Comparison of ENCODE assay signal across 12 mouse cellular contexts in the genomic region with DNA sequence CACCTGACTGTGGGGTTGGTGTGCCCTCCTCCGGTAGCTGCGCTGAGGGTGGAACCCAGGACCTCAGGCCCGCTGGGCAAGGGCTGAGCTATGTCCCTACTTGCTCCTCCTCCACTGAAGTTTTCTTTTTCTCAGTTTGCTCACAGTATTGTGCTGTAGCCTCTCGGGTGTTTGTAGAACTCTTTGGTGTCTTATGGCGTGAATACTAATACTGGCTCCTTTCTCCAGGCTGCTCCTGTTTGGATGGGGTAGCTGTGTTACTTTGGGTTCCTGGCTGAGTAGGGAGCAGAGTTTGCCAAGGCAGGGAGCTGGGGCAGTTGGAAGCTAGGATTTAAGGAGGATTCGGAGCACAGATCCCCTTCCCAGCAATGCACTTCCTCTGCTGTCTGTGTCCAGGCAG. TPM values are rescaled to one million over a fixed set of nuclear protein-coding genes. Genes with fewer than 3 reads are reported as not detected.
A peak's percentile ranks its signal among the peaks of the same experiment; 100 is the strongest.
DNase-seq lines count a peak whose midpoint lies in the region; ATAC-seq and TF ChIP-seq lines count a peak whose summit lies in the region.
"Had no signal": no experiment of that assay in that cellular context is flagged by ENCODE, and none has a peak within 500 bp of the region (broad histone marks: within the 10 kb centered on the region; RNA-seq: fewer than 3 reads in every experiment).

No protein-coding gene starts in this region.

- H3K27ac ChIP-seq in hindbrain, embryonic 14.5 days = peak overlapping the region; percentile 62
- no peak overlapping the region for H3K27ac ChIP-seq in hindbrain, embryonic 11.5 days (ENCODE audit: low read depth, low read length)
- peak overlapping the region; percentile 15; the same call in 1 of the 2 replicates for H3K27ac ChIP-seq in midbrain, embryonic 15.5 days
- H3K27ac ChIP-seq in midbrain, embryonic 11.5 days (ENCODE audit: low read depth, low read length) = no peak overlapping the region
- peak overlapping the region; percentile 62; the same call in 1 of the 2 replicates for H3K27ac ChIP-seq in midbrain, postnatal 0 days (ENCODE audit: low read depth, low read length)
- H3K27ac ChIP-seq: kidney, postnatal 0 days had no signal

- peaks cover 19% of the 10 kb centered on the region for H3K4me1 ChIP-seq in hindbrain, embryonic 14.5 days (replicated peaks; ENCODE audit: control insufficient read depth, insufficient read depth, low read length)
- H3K4me1 ChIP-seq in hindbrain, embryonic 11.5 days (replicated peaks; ENCODE audit: control insufficient read depth, insufficient read depth, low read length) = no peaks in the 10 kb centered on the region
- peaks cover 13% of the 10 kb centered on the region for H3K4me1 ChIP-seq in midbrain, embryonic 15.5 days
- H3K4me1 ChIP-seq in midbrain, embryonic 11.5 days (ENCODE audit: control insufficient read depth, insufficient read depth, low read length) = no peaks in the 10 kb centered on the region; the same call in 1 of the 2 replicates
- H3K4me1 ChIP-seq in midbrain, postnatal 0 days (ENCODE audit: insufficient read depth, low read length) = peaks cover 7% of the 10 kb centered on the region; the same call in 1 of the 2 replicates

- peaks cover 4% of the 10 kb centered on the region; the same call in 1 of the 2 replicates for H3K9me3 ChIP-seq in hindbrain, embryonic 14.5 days (ENCODE audit: control insufficient read depth, low read length)
- H3K9me3 ChIP-seq in hindbrain, embryonic 11.5 days (ENCODE audit: control insufficient read depth, low read length) = no peaks in the 10 kb centered on the region
- no peaks in the 10 kb centered on the region for H3K9me3 ChIP-seq in midbrain, embryonic 15.5 days
- no peaks in the 10 kb centered on the region; the same call in 1 of the 2 replicates for H3K9me3 ChIP-seq in midbrain, embryonic 11.5 days (ENCODE audit: control insufficient read depth, low read length)
- H3K9me3 ChIP-seq in midbrain, postnatal 0 days (ENCODE audit: low read length) = no peaks in the 10 kb centered on the region
- H3K9me3 ChIP-seq: megakaryocyte, embryonic 14.5 days had no signal

- TF ChIP-seq CTCF in midbrain, postnatal 0 days (IDR thresholded peaks at IDR 0.05) = no peak

- DNase-seq in cerebellum, adult 11-12 months = peak; percentile 28
- DNase-seq in cerebellum, postnatal 14 days = no peak
- DNase-seq in hindbrain, embryonic 14.5 days (ENCODE audit: low spot score) = no peak
- DNase-seq in hindbrain, embryonic 11.5 days (ENCODE audit: low spot score) = no peak
- no peak for DNase-seq in midbrain, embryonic 11.5 days (ENCODE audit: low spot score, missing footprints)
- peak; percentile 70 for DNase-seq in midbrain, postnatal 0 days (ENCODE audit: low spot score)
- DNase-seq: thymus, postnatal 25 days had no signal

- H3K4me3 ChIP-seq in hindbrain, embryonic 14.5 days (replicated peaks; ENCODE audit: low read length) = no peak overlapping the region
- no peak overlapping the region for H3K4me3 ChIP-seq in hindbrain, embryonic 11.5 days (ENCODE audit: low read depth, low read length)
- no peak overlapping the region for H3K4me3 ChIP-seq in midbrain, embryonic 15.5 days
- H3K4me3 ChIP-seq in midbrain, embryonic 11.5 days (ENCODE audit: low read depth, low read length) = no peak overlapping the region
- H3K4me3 ChIP-seq in midbrain, postnatal 0 days (ENCODE audit: low read depth, low read length) = no peak overlapping the region
- H3K4me3 ChIP-seq: megakaryocyte, embryonic 14.5 days had no signal

- H3K36me3 ChIP-seq in hindbrain, embryonic 14.5 days (replicated peaks; ENCODE audit: control insufficient read depth, insufficient read depth) = no peaks in the 10 kb centered on the region
- H3K36me3 ChIP-seq in hindbrain, embryonic 11.5 days (ENCODE audit: control insufficient read depth, insufficient read depth, low read length) = no peaks in the 10 kb centered on the region
- no peaks in the 10 kb centered on the region for H3K36me3 ChIP-seq in midbrain, embryonic 15.5 days (replicated peaks)
- no peaks in the 10 kb centered on the region for H3K36me3 ChIP-seq in midbrain, embryonic 11.5 days (ENCODE audit: control insufficient read depth, insufficient read depth, low read length)
- no peaks in the 10 kb centered on the region for H3K36me3 ChIP-seq in midbrain, postnatal 0 days (ENCODE audit: insufficient read depth, low read length)

- no peak overlapping the region for H3K9ac ChIP-seq in hindbrain, embryonic 14.5 days
- no peak overlapping the region for H3K9ac ChIP-seq in hindbrain, embryonic 11.5 days (ENCODE audit: low read depth, low read length)
- no peak overlapping the region for H3K9ac ChIP-seq in midbrain, embryonic 15.5 days
- H3K9ac ChIP-seq in midbrain, embryonic 11.5 days (ENCODE audit: low read length) = no peak overlapping the region
- no peak overlapping the region for H3K9ac ChIP-seq in midbrain, postnatal 0 days (replicated peaks; ENCODE audit: low read length, poor library complexity, severe bottlenecking)

- H3K27me3 ChIP-seq in hindbrain, embryonic 14.5 days (ENCODE audit: control insufficient read depth, insufficient read depth, low read length) = no peaks in the 10 kb centered on the region
- no peaks in the 10 kb centered on the region for H3K27me3 ChIP-seq in hindbrain, embryonic 11.5 days (ENCODE audit: control insufficient read depth, insufficient read depth, low read length)
- H3K27me3 ChIP-seq in midbrain, embryonic 15.5 days (replicated peaks) = no peaks in the 10 kb centered on the region
- H3K27me3 ChIP-seq in midbrain, embryonic 11.5 days (ENCODE audit: control insufficient read depth, insufficient read depth, low read length) = no peaks in the 10 kb centered on the region
- no peaks in the 10 kb centered on the region for H3K27me3 ChIP-seq in midbrain, postnatal 0 days (ENCODE audit: insufficient read depth, low read length)
- H3K27me3 ChIP-seq: megakaryocyte, embryonic 14.5 days had no signal

- ATAC-seq in hindbrain, embryonic 14.5 days (ENCODE audit: low FRiP score) = peak; percentile 55; the same call in 1 of the 2 replicates
- no peak for ATAC-seq in hindbrain, embryonic 11.5 days (ENCODE audit: low FRiP score)
- 0 out of 2 replicates have a peak, but pooled peaks have one; percentile 40 for ATAC-seq in midbrain, embryonic 15.5 days (replicated peaks)
- no peak for ATAC-seq in midbrain, embryonic 11.5 days (ENCODE audit: low FRiP score)
- peak; percentile 69 for ATAC-seq in midbrain, postnatal 0 days (ENCODE audit: low FRiP score)
- ATAC-seq in erythroblast, adult 5-6 weeks (replicated peaks; ENCODE audit: low FRiP score, poor library complexity, severe bottlenecking) = no peak

- 56% methylated on average over 6 of the region's 6 CpGs for WGBS in hindbrain, embryonic 14.5 days
- WGBS in hindbrain, embryonic 11.5 days = 62% methylated on average over 6 of the region's 6 CpGs
- WGBS in midbrain, embryonic 15.5 days = 63% methylated on average over 6 of the region's 6 CpGs
- 65% methylated on average over 6 of the region's 6 CpGs for WGBS in midbrain, embryonic 11.5 days
- WGBS in midbrain, postnatal 0 days = 59% methylated on average over 6 of the region's 6 CpGs

- no peak overlapping the region for H3K4me2 ChIP-seq in hindbrain, embryonic 14.5 days (replicated peaks)
- no peak overlapping the region for H3K4me2 ChIP-seq in hindbrain, embryonic 11.5 days (replicated peaks; ENCODE audit: low read depth, low read length)
- no peak overlapping the region for H3K4me2 ChIP-seq in midbrain, embryonic 15.5 days
- H3K4me2 ChIP-seq in midbrain, embryonic 11.5 days = no peak overlapping the region
- H3K4me2 ChIP-seq in midbrain, postnatal 0 days (ENCODE audit: low read depth, low read length, poor library complexity, severe bottlenecking) = no peak overlapping the region

RNA-seq across cellular contexts. Expression of a gene that starts 5.9 kb away (rescaled TPM):
- polyA plus RNA-seq in hindbrain, embryonic 14.5 days (2014; fragmentation: Nextera tagmentation; extraction: Ambion mirVana) = 3.1 and 3.3 TPM in 2 replicates
- polyA plus RNA-seq in hindbrain, embryonic 11.5 days (2014; fragmentation: Nextera tagmentation; extraction: Ambion mirVana) = 2.6 and 4.1 TPM in 2 replicates
- polyA plus RNA-seq in midbrain, embryonic 15.5 days (2015; fragmentation: Nextera tagmentation; extraction: Ambion mirVana) = 4.7 and 6.1 TPM in 2 replicates
- 1.8 and 2.9 TPM in 2 replicates for polyA plus RNA-seq in midbrain, embryonic 11.5 days (2014; fragmentation: Nextera tagmentation; extraction: Ambion mirVana)
- 8.9 and 10.6 TPM in 2 replicates for total RNA-seq in midbrain, postnatal 0 days (2014; rRNA removed)
- polyA plus RNA-seq in midbrain, postnatal 0 days (2015; fragmentation: Nextera tagmentation; extraction: Ambion mirVana) = 8.7 and 9.2 TPM in 2 replicates
- 72.1 and 87.8 TPM in 2 replicates for total RNA-seq in erythroblast, adult 5-6 weeks (2015; ENCODE audit: low replicate concordance)
- 143 and 274 TPM in 2 replicates for total RNA-seq in erythroblast, adult 5-6 weeks (2017; ENCODE audit: low replicate concordance)

RNA-seq across cellular contexts. Expression of a gene that starts 6.0 kb away (rescaled TPM):
- polyA plus RNA-seq in hindbrain, embryonic 14.5 days (2014; fragmentation: Nextera tagmentation; extraction: Ambion mirVana) = 117 and 126 TPM in 2 replicates
- polyA plus RNA-seq in hindbrain, embryonic 11.5 days (2014; fragmentation: Nextera tagmentation; extraction: Ambion mirVana) = 32.5 and 34.2 TPM in 2 replicates
- 110 and 117 TPM in 2 replicates for polyA plus RNA-seq in midbrain, embryonic 15.5 days (2015; fragmentation: Nextera tagmentation; extraction: Ambion mirVana)
- 29.3 and 33.0 TPM in 2 replicates for polyA plus RNA-seq in midbrain, embryonic 11.5 days (2014; fragmentation: Nextera tagmentation; extraction: Ambion mirVana)
- total RNA-seq in midbrain, postnatal 0 days (2014; rRNA removed) = 90.5 and 106 TPM in 2 replicates
- 114 and 119 TPM in 2 replicates for polyA plus RNA-seq in midbrain, postnatal 0 days (2015; fragmentation: Nextera tagmentation; extraction: Ambion mirVana)
- 96.6 and 108 TPM in 2 replicates for total RNA-seq in erythroblast, adult 5-6 weeks (2015; ENCODE audit: low replicate concordance)
- 155 and 168 TPM in 2 replicates for total RNA-seq in erythroblast, adult 5-6 weeks (2017; ENCODE audit: low replicate concordance)

RNA-seq across cellular contexts. Expression of a gene that starts 50.4 kb away (rescaled TPM):
- 0.15 and 0.31 TPM in 2 replicates for polyA plus RNA-seq in hindbrain, embryonic 14.5 days (2014; fragmentation: Nextera tagmentation; extraction: Ambion mirVana)
- 0.32 and 0.66 TPM in 2 replicates for polyA plus RNA-seq in hindbrain, embryonic 11.5 days (2014; fragmentation: Nextera tagmentation; extraction: Ambion mirVana)
- polyA plus RNA-seq in midbrain, embryonic 15.5 days (2015; fragmentation: Nextera tagmentation; extraction: Ambion mirVana) = 0.19 TPM in 1 of 2 replicates, not detected in the other
- 0.16 and 0.48 TPM in 2 replicates for polyA plus RNA-seq in midbrain, embryonic 11.5 days (2014; fragmentation: Nextera tagmentation; extraction: Ambion mirVana)
- total RNA-seq in midbrain, postnatal 0 days (2014; rRNA removed) = 0.99 and 2.6 TPM in 2 replicates
- 0.17 and 0.37 TPM in 2 replicates for polyA plus RNA-seq in midbrain, postnatal 0 days (2015; fragmentation: Nextera tagmentation; extraction: Ambion mirVana)
- not detected in 2 replicates for total RNA-seq in erythroblast, adult 5-6 weeks (2015; ENCODE audit: low replicate concordance)
- not detected in 2 replicates for total RNA-seq in erythroblast, adult 5-6 weeks (2017; ENCODE audit: low replicate concordance)
- total RNA-seq: granulocyte monocyte progenitor cell, adult 5-6 weeks had no signal

Comparison
In these comparisons a context has a peak if more than half of its experiments do, and no peak if none do; other contexts are left out.
1. DNase-seq: peak in cerebellum, adult 11-12 months (single experiment) and midbrain, postnatal 0 days (single experiment); none in cerebellum, postnatal 14 days (0 of 2), hindbrain, embryonic 14.5 days (single experiment), hindbrain, embryonic 11.5 days (single experiment) and midbrain, embryonic 11.5 days (single experiment).
2. ATAC-seq: peak in hindbrain, embryonic 14.5 days (single experiment), midbrain, embryonic 15.5 days (single experiment) and midbrain, postnatal 0 days (single experiment); none in hindbrain, embryonic 11.5 days (single experiment), midbrain, embryonic 11.5 days (single experiment) and erythroblast, adult 5-6 weeks (single experiment).
3. H3K27ac ChIP-seq: peak in hindbrain, embryonic 14.5 days (single experiment), midbrain, embryonic 15.5 days (single experiment) and midbrain, postnatal 0 days (single experiment); none in hindbrain, embryonic 11.5 days (single experiment) and midbrain, embryonic 11.5 days (single experiment).